Mouse (Mus musculus) brain, embryonic 14.5 days (tissue): ENCODE results near the gene Dock8.

Source experiments
- CTCF ChIP-seq: fragments of 200-500 bp; IDR thresholded peaks from 2 replicates; pipeline ENCODE4 v1.5.1; 2012; ENCODE audit warnings: inconsistent platforms, mild to moderate bottlenecking, moderate library complexity, borderline replicate concordance; ENCODE audit not compliant: insufficient read depth, insufficient read length; ENCODE audit errors: extremely low read depth
- POLR2A ChIP-seq: fragments of 200-500 bp; IDR thresholded peaks from 2 replicates; pipeline ENCODE4 v1.6.1; 2012; ENCODE audit warnings: mild to moderate bottlenecking, inconsistent platforms, borderline replicate concordance; ENCODE audit not compliant: poor library complexity, insufficient read depth, insufficient read length, severe bottlenecking; ENCODE audit errors: extremely low read depth

DNA sequence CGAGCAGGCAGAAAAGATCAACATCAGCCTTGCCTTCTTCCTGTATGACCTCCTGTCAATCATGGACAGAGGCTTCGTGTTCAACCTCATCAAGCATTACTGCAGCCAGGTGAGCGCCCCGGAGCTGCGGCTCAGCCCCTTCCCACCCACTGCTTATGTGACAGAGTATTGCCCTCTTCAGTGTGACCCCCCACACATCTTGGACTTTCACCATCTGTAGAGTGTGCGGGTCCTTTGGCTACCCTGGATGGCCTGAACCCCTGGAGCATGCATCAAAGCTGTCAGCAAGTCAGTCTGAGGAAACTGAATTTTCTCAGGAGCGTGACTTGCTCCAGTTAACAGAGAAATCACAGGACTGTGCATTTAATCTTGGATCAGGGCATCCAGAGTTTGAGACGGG lies 150.5 kb downstream of the Dock8 start:
- TF ChIP-seq CTCF (no peak), POLR2A (no peak)
